Mouse (Mus musculus) small intestine, adult 2 months (tissue): Measurements from ENCODE around the gene Hira.

Experiments used
- CTCF ChIP-seq: fragments of 200-500 bp; IDR thresholded peaks from 2 replicates; pipeline ENCODE4 v1.5.1; 2012; ENCODE audit warnings: low read depth, mild to moderate bottlenecking, control low read depth, inconsistent platforms, low read length, moderate library complexity, mixed read lengths; ENCODE audit not compliant: insufficient replicate concordance, insufficient read length; ENCODE audit errors: extremely low read depth
- POLR2A ChIP-seq: fragments of 200-500 bp; IDR thresholded peaks from 2 replicates; pipeline ENCODE4 v1.6.1; 2012; ENCODE audit warnings: low read depth, mild to moderate bottlenecking, control low read depth, inconsistent platforms, low read length, moderate library complexity

DNA sequence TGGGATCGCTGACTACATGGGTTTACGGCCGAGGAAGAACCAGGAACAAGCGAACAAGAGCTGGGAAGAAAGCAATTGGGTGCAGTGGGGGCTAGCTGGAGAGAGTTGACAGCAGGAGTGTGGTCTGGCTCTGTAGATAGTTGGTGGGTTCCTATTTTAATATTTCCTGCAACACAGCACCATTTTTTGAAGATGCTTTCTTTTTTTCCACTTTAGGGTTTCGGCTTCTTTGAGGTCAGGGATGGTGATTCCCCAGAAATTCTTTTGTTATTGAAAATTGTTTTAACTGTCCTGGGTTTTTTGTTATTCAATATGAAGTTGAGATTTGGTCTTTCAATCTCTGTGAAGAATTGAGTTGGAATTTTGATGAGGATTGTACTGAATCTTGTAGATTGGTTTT lies 110.0 kb downstream of the Hira start:
- TF ChIP-seq POLR2A (no peak), CTCF (no peak)
